Mouse (Mus musculus) layer of hippocampus, adult 8-10 months (tissue): Measurements from ENCODE around the gene Glb1. TPM values are rescaled to one million over a fixed set of nuclear protein-coding genes. Genes with fewer than 3 reads are reported as not detected.
"Not testable (repeated sequence)": the region's sequence is repeated elsewhere in the genome, so short reads cannot be mapped to it uniquely, and the experiment has no call there.

Source experiments
- DNase-seq, 2 experiments: peaks; one replicate each; pipeline ENCODE4 v3.0.0; 2022; ENCODE audit warnings: low spot score in 2 of 2
- total RNA-seq, 4 experiments: library from RNA; stranded (reverse); gene quantifications; 2 replicates each; pipeline ENCODE4 v1.2.4; 2022

The Glb1 gene
- total RNA-seq: 10 to 100 TPM; 20.2 to 40.0 (median 30.7) TPM

GRCm38 (mm10) chr9:114400949-114401684 lies at the start of gene Glb1, which contains the start of gene Tmppe:
Gene Glb1, plus strand, starts transcription at chr9:114401076.
Gene Tmppe, plus strand, starts transcription at chr9:114401105.
- peak; percentile 61 to 65 for DNase-seq

GRCm38 (mm10) chr9:114367783-114368470 lies 32.9 kb upstream of the Glb1 start:
- DNase-seq: peak; percentile 52 to 78

GRCm38 (mm10) chr9:114368471-114368858 lies 32.4 kb upstream of the Glb1 start:
- no peak for DNase-seq

- DNase-seq: not testable (repeated sequence)
Observed at GRCm38 (mm10) chr9:114369389-114369788, 31.5 kb upstream of the Glb1 start.

- not testable (repeated sequence) for DNase-seq
Observed at GRCm38 (mm10) chr9:114371717-114372116, 29.2 kb upstream of the Glb1 start.

- DNase-seq: no peak
Observed at GRCm38 (mm10) chr9:114375276-114375962, 25.5 kb upstream of the Glb1 start.

GRCm38 (mm10) chr9:114377168-114377567 lies 23.7 kb upstream of the Glb1 start:
- no peak for DNase-seq

GRCm38 (mm10) chr9:114379871-114380270 lies 21.0 kb upstream of the Glb1 start:
- no peak for DNase-seq

GRCm38 (mm10) chr9:114380881-114381733 lies 19.8 kb upstream of the Glb1 start:
- DNase-seq: no peak

GRCm38 (mm10) chr9:114382936-114383710 lies 17.8 kb upstream of the Glb1 start:
- no peak for DNase-seq

GRCm38 (mm10) chr9:114384691-114385090 lies 16.2 kb upstream of the Glb1 start:
- DNase-seq: no peak

- DNase-seq: no peak
Observed at GRCm38 (mm10) chr9:114385160-114385559, 15.7 kb upstream of the Glb1 start.

- no peak for DNase-seq
Observed at GRCm38 (mm10) chr9:114387086-114387485, 13.8 kb upstream of the Glb1 start.

GRCm38 (mm10) chr9:114388288-114388687 lies 12.6 kb upstream of the Glb1 start:
- DNase-seq: no peak

GRCm38 (mm10) chr9:114388701-114389370 lies 12.0 kb upstream of the Glb1 start:
- no peak for DNase-seq

- no peak for DNase-seq
Observed at GRCm38 (mm10) chr9:114389371-114389904, 11.4 kb upstream of the Glb1 start.

GRCm38 (mm10) chr9:114389905-114390748 lies 10.7 kb upstream of the Glb1 start, which contains the start of gene Crtap:
Gene Crtap, minus strand, starts transcription at chr9:114390675.
- peak in 1 of 2 experiments; percentile 27 for DNase-seq

- DNase-seq: no peak
Observed at GRCm38 (mm10) chr9:114390749-114391075, 10.2 kb upstream of the Glb1 start.

- DNase-seq: not testable (repeated sequence)
Observed at GRCm38 (mm10) chr9:114394136-114394535, 6.7 kb upstream of the Glb1 start.
